Mouse (Mus musculus) brain, embryonic 14.5 days (tissue): ENCODE measurements at regions not wholly inside any gene's neighbourhood (a gene's known extent, or its start where the extent isn't known, plus 50 kb on each side); places are given as distances from the start of the nearest gene placed in this dataset.

Experiments used
- CTCF ChIP-seq: fragments of 200-500 bp; IDR thresholded peaks from 2 replicates; pipeline ENCODE4 v1.5.1; 2012; ENCODE audit warnings: inconsistent platforms, mild to moderate bottlenecking, moderate library complexity, borderline replicate concordance; ENCODE audit not compliant: insufficient read depth, insufficient read length; ENCODE audit errors: extremely low read depth
- POLR2A ChIP-seq: fragments of 200-500 bp; IDR thresholded peaks from 2 replicates; pipeline ENCODE4 v1.6.1; 2012; ENCODE audit warnings: mild to moderate bottlenecking, inconsistent platforms, borderline replicate concordance; ENCODE audit not compliant: poor library complexity, insufficient read depth, insufficient read length, severe bottlenecking; ENCODE audit errors: extremely low read depth

GRCm38 (mm10) chr14:58563082-58563481 is 492.7 kb downstream of the Fgf9 start:
- TF ChIP-seq CTCF (no peak), POLR2A (no peak)
